Mouse (Mus musculus) lung, postnatal 0 days (tissue): ENCODE results near the gene Dach1. TPM values are rescaled to one million over a fixed set of nuclear protein-coding genes. Genes with fewer than 3 reads are reported as not detected.

Experiments
- ATAC-seq: fragments of 200-750 bp; cut with Nextera tagmentation; 2 replicates; pipeline ENCODE4 v1.8.0; 2017; ENCODE audit warnings: moderate library complexity
- DNase-seq: peaks from one replicate; pipeline ENCODE4 v3.0.0-alpha.2; 2016; ENCODE audit warnings: low spot score
- H3K27ac ChIP-seq: fragments of 300-500 bp; sonication (generic); 2 replicates; pipeline ENCODE4 v1.5.1; 2014; ENCODE audit warnings: antibody characterized with exemption, mild to moderate bottlenecking, low read length, mixed read lengths
- H3K27me3 ChIP-seq: fragments of 300-500 bp; sonication (generic); replicated peaks from 2 replicates; pipeline ENCODE4 v1.6.1; 2014; ENCODE audit warnings: low read length, mixed read lengths; ENCODE audit not compliant: insufficient read depth
- H3K36me3 ChIP-seq: fragments of 300-500 bp; sonication (generic); 2 replicates; pipeline ENCODE4 v1.6.1; 2014; ENCODE audit warnings: low read length, mixed read lengths; ENCODE audit not compliant: insufficient read depth
- H3K4me1 ChIP-seq: fragments of 300-500 bp; sonication (generic); 2 replicates; pipeline ENCODE4 v1.6.1; 2014; ENCODE audit warnings: antibody characterized with exemption, low read depth, low read length, mixed read lengths; ENCODE audit not compliant: insufficient read depth
- H3K4me2 ChIP-seq: fragments of 300-500 bp; sonication (generic); replicated peaks from 2 replicates; pipeline ENCODE4 v1.6.1; 2014; ENCODE audit warnings: low read depth, mild to moderate bottlenecking, low read length, moderate library complexity, mixed read lengths
- H3K4me3 ChIP-seq: fragments of 300-500 bp; sonication (generic); 2 replicates; pipeline ENCODE4 v1.5.1; 2014; ENCODE audit warnings: low read depth, low read length
- H3K9ac ChIP-seq: fragments of 300-500 bp; sonication (generic); replicated peaks from 2 replicates; pipeline ENCODE4 v1.6.1; 2014; ENCODE audit warnings: low read depth, mild to moderate bottlenecking
- H3K9me3 ChIP-seq: fragments of 300-500 bp; sonication (generic); 2 replicates; pipeline ENCODE4 v1.6.1; 2016; ENCODE audit warnings: low read length, mixed read lengths
- CTCF ChIP-seq: IDR thresholded peaks from 2 replicates; pipeline ENCODE4 v1.5.1; 2016; ENCODE audit warnings: antibody characterized with exemption, mild to moderate bottlenecking
- EP300 ChIP-seq: IDR thresholded peaks from 2 replicates; pipeline ENCODE4 v1.6.1; 2016; ENCODE audit warnings: antibody characterized with exemption, mild to moderate bottlenecking, control low read depth
- WGBS: fragments of 180-500 bp; shearing (Covaris S2); extraction: QIAGEN DNeasy Blood & Tissue Kit; methylation state at CpG from one replicate; pipeline ENCODE4 v1.1.7; 2014; 5-methylcytosine and 5-hydroxymethylcytosine counted together
- polyA plus RNA-seq: library from polyadenylated mRNA; unstranded; fragments of >200 nt; fragmentation: Nextera tagmentation; extraction: Ambion mirVana; gene quantifications from 2 replicates; pipeline ENCODE4 v1.2.1, GENCODE M21; 2015

Dach1 gene
- polyA plus RNA-seq, 1 experiment from 2014 or later: 4.2 TPM

DNA sequence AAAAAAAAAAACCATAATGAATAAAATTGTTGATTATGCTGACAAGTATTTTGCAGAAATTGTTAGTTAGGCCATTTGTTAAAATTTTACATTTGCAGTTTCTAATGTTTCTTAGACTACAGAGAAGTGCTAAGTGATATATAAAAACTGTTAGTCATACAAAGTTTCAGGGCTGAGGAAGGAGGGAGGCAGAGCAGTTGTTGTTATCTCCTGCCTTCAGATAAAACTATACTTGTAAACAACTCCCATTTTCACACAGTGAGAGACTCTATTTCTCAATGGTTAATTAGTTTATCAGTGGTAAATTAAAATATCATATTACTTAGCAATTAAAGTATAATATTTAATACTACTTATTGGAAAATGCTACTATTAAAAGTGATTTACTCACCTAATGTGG, 91.6 kb downstream of the Dach1 start:
- no peaks in the 10 kb centered on the region for H3K9me3 ChIP-seq
- no peaks in the 10 kb centered on the region for H3K36me3 ChIP-seq
- no peak for TF ChIP-seq EP300
- no peak for TF ChIP-seq CTCF
- H3K27me3 ChIP-seq: no peaks in the 10 kb centered on the region
- no peak for ATAC-seq
- no peaks in the 10 kb centered on the region for H3K4me1 ChIP-seq
- H3K4me3 ChIP-seq: no peak overlapping the region
- H3K9ac ChIP-seq: no peak overlapping the region
- no peak for DNase-seq
- H3K27ac ChIP-seq: no peak overlapping the region
- no peak overlapping the region for H3K4me2 ChIP-seq

- no peaks in the 10 kb centered on the region for H3K4me1 ChIP-seq
- no peak overlapping the region for H3K27ac ChIP-seq
- no peaks in the 10 kb centered on the region for H3K27me3 ChIP-seq
- no peak overlapping the region for H3K9ac ChIP-seq
- ATAC-seq (no peak), DNase-seq (no peak)
- TF ChIP-seq CTCF (no peak), EP300 (no peak)
- no peaks in the 10 kb centered on the region for H3K36me3 ChIP-seq
- no peaks in the 10 kb centered on the region for H3K9me3 ChIP-seq
- peak overlapping the region; percentile 30; the same call in 1 of the 2 replicates for H3K4me2 ChIP-seq
- WGBS: 54% methylated on average over 12 of the region's 12 CpGs
- H3K4me3 ChIP-seq: no peak overlapping the region
These were observed 96.0 kb downstream of the Dach1 start for GRCm38 (mm10) chr14:98073421-98074080.

DNA sequence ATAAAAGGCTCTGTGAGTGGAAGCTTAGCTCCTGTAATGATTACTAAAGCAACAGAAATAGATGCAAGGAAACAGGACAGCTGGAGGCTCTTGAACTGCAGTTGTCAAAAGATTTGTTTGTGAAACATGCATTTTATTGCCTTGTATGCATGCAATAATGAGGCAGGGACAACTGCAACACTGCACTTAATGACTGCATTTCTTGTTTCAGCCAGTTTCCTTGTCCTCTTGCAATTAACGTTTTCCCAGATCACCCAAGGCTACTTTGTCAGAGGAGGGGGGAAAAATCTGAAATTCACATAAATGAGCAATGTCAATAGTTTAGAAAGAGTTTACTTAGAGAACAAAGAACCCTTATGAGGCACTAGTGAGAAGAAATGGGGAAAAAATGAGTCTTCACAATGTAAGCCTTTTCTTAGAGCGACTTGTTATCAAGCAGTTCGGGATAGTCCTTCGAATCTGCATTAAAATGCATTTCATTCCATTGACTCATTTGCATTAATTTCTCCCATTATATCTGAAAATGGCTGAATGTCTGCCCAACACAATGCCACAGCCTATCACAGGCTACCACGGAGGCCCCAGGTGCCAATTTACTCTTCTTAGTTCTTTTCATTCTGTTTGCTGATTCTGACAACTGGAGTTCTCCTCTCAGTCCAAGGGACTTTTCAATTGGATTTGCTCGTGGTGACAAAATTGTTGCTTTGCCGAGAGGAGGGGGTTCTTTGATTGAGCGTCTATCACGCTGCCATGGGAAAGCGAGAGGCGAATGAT, 96.7 kb downstream of the Dach1 start:
- Histone ChIP-seq H3K4me2 (peak overlapping the region; percentile 30; the same call in 1 of the 2 replicates), H3K4me1 (no peaks in the 10 kb centered on the region), H3K9me3 (no peaks in the 10 kb centered on the region), H3K4me3 (no peak overlapping the region), H3K36me3 (no peaks in the 10 kb centered on the region), H3K9ac (no peak overlapping the region), H3K27me3 (no peaks in the 10 kb centered on the region), H3K27ac (no peak overlapping the region)
- ATAC-seq (no peak), DNase-seq (peak; percentile 24)
- WGBS: 37% methylated on average over 11 of the region's 11 CpGs
- TF ChIP-seq CTCF (no peak), EP300 (no peak)

GRCm38 (mm10) chr14:98071877-98072276, 97.7 kb downstream of the Dach1 start:
- no peak for ATAC-seq
- TF ChIP-seq CTCF: no peak
- no peak for TF ChIP-seq EP300
- no peak overlapping the region for H3K27ac ChIP-seq

GRCm38 (mm10) chr14:98067273-98067905, 102.2 kb downstream of the Dach1 start:
- no peaks in the 10 kb centered on the region for H3K4me1 ChIP-seq
- H3K4me2 ChIP-seq: no peak overlapping the region
- no peak overlapping the region for H3K27ac ChIP-seq
- H3K9ac ChIP-seq: no peak overlapping the region
- no peaks in the 10 kb centered on the region for H3K36me3 ChIP-seq
- no peaks in the 10 kb centered on the region for H3K27me3 ChIP-seq
- no peaks in the 10 kb centered on the region for H3K9me3 ChIP-seq
- DNase-seq: peak; percentile 18
- ATAC-seq: no peak
- TF ChIP-seq EP300: no peak
- no peak for TF ChIP-seq CTCF
- no peak overlapping the region for H3K4me3 ChIP-seq
- WGBS: 64% methylated on average over 4 of the region's 4 CpGs

More at GRCm38 (mm10) chr14:98071877-98072276, 97.7 kb downstream of the Dach1 start:
- H3K4me2 ChIP-seq: no peak overlapping the region
- H3K9me3 ChIP-seq: no peaks in the 10 kb centered on the region
- no peaks in the 10 kb centered on the region for H3K27me3 ChIP-seq
- no peak overlapping the region for H3K4me3 ChIP-seq
- DNase-seq: no peak
- no peaks in the 10 kb centered on the region for H3K4me1 ChIP-seq
- H3K9ac ChIP-seq: no peak overlapping the region
- no peaks in the 10 kb centered on the region for H3K36me3 ChIP-seq
- WGBS: 36% methylated on average over 4 of the region's 4 CpGs

DNA sequence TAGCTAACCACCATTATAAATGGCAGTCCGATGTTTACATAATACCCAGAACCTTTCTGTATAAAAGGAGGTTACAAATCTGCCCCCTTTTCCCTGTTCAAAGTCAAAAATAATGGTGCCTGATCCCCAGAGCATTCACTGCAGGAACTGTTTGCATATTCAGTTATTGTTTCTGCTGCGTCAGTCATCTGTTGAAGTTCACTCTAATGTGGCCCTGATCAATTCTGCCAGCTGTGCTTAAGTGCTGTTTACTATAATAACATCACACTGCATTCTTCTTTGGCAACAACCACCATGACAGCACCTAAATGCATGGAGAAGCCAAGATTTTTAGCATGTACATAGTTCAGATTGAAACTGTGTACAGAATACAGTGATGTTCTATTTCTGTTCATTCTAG, 105.4 kb downstream of the Dach1 start:
- Histone ChIP-seq H3K9me3 (no peaks in the 10 kb centered on the region), H3K4me3 (no peak overlapping the region), H3K4me2 (no peak overlapping the region), H3K9ac (no peak overlapping the region), H3K4me1 (no peaks in the 10 kb centered on the region), H3K36me3 (no peaks in the 10 kb centered on the region), H3K27me3 (no peaks in the 10 kb centered on the region), H3K27ac (no peak overlapping the region)
- TF ChIP-seq EP300: no peak
- TF ChIP-seq CTCF: no peak
- DNase-seq (no peak), ATAC-seq (no peak)
- 49% methylated on average over 2 of the region's 2 CpGs for WGBS
